Mouse (Mus musculus): ENCODE results near the gene Cwf19l1.

- no peak for TF ChIP-seq POLR2A (IDR thresholded peaks at IDR 0.05; ENCODE audit: insufficient read depth, low read depth, low read length)
- TF ChIP-seq CTCF (IDR thresholded peaks at IDR 0.05; ENCODE audit: insufficient read depth, low read depth, low read length), result no peak
Observed at GRCm38 (mm10) chr19:44086278-44086677, 49.4 kb downstream of the Cwf19l1 start.

All from olfactory bulb, adult 2 months (tissue).